Mouse (Mus musculus) neural tube, embryonic 15.5 days (tissue): ENCODE data around the gene Hsd11b2. TPM values are rescaled to one million over a fixed set of nuclear protein-coding genes. Genes with fewer than 3 reads are reported as not detected.
A peak's percentile ranks its signal among the peaks of the same experiment; 100 is the strongest.

ENCODE experiments used
- ATAC-seq: fragments of 200-750 bp; cut with Nextera tagmentation; 2 replicates; pipeline ENCODE4 v1.8.0; 2017; ENCODE audit warnings: mild to moderate bottlenecking, moderate TSS enrichment, moderate library complexity; ENCODE audit not compliant: low FRiP score
- H3K27ac ChIP-seq: fragments of 300-500 bp; sonication (generic); replicated peaks from 2 replicates; pipeline ENCODE4 v1.5.1; 2015; ENCODE audit warnings: mild to moderate bottlenecking, inconsistent platforms
- H3K27me3 ChIP-seq: fragments of 300-500 bp; sonication (generic); replicated peaks from 2 replicates; pipeline ENCODE4 v1.6.1; 2015; ENCODE audit warnings: inconsistent platforms
- H3K36me3 ChIP-seq: fragments of 300-500 bp; sonication (generic); 2 replicates; pipeline ENCODE4 v1.6.1; 2015; ENCODE audit warnings: inconsistent platforms
- H3K4me1 ChIP-seq: fragments of 300-500 bp; sonication (generic); 2 replicates; pipeline ENCODE4 v1.6.1; 2015; ENCODE audit warnings: inconsistent platforms
- H3K4me2 ChIP-seq: fragments of 300-500 bp; sonication (generic); 2 replicates; pipeline ENCODE4 v1.6.1; 2015; ENCODE audit warnings: inconsistent platforms, mild to moderate bottlenecking, moderate library complexity
- H3K4me3 ChIP-seq: fragments of 300-500 bp; sonication (generic); replicated peaks from 2 replicates; pipeline ENCODE4 v1.5.1; 2015; ENCODE audit warnings: mild to moderate bottlenecking, inconsistent platforms
- H3K9ac ChIP-seq: fragments of 300-500 bp; sonication (generic); replicated peaks from 2 replicates; pipeline ENCODE4 v1.6.1; 2015; ENCODE audit warnings: mild to moderate bottlenecking, inconsistent platforms
- H3K9me3 ChIP-seq: fragments of 300-500 bp; sonication (generic); replicated peaks from 2 replicates; pipeline ENCODE4 v1.6.1; 2016; ENCODE audit warnings: inconsistent platforms
- WGBS: fragments of 180-500 bp; shearing (Covaris S2); methylation state at CpG from one replicate; pipeline ENCODE4 v1.1.7; 2015; ENCODE audit warnings: mixed read lengths; 5-methylcytosine and 5-hydroxymethylcytosine counted together
- polyA plus RNA-seq: library from polyadenylated mRNA; unstranded; fragments of >200 nt; fragmentation: Nextera tagmentation; extraction: Ambion mirVana; gene quantifications from 2 replicates; pipeline ENCODE4 v1.2.1, GENCODE M21; 2015

Gene Hsd11b2
- polyA plus RNA-seq, result 1.0 and 1.1 TPM in 2 replicates

DNA sequence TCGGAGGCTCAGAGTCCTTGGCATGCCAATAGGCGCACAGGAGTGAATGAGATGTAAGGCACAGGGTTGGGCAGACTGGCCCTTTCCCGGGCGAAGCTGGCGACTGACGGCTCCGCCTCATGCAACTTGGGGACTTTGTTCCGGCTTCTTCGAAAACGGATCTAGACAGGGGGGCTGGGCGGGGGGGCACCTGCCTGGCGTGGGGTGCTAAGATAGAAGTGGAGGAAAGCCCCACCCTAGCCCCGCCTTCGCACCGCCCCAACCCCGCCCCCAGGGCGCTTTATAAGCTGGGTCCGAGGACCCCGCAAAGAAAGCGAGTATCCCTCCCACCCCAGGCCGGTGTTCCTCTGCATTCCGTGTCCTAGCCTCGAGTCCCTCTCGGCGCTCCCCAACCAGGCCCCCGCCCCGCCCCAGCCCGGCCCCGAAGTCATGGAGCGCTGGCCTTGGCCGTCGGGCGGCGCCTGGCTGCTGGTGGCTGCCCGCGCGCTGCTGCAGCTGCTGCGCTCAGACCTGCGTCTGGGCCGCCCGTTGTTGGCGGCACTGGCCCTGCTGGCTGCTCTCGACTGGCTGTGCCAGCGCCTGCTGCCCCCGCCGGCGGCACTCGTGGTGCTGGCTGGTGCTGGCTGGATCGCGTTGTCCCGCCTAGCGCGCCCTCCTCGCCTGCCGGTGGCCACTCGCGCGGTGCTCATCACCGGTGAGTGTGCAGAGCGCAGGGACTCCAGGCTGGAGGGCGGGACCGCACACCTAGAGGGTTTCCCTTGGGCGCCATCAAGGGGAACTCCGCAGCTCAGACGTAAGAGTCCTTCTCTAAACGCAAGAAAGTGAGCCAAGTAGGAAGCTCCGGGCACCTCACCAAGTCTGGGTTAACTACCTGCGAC, at the start of gene Hsd11b2:
Hsd11b2 (plus strand) TSS at position 320 of the 878 bp plus-strand sequence.
- peaks cover 8% of the 10 kb centered on the region for H3K36me3 ChIP-seq
- H3K9ac ChIP-seq, result peak within 1 kb of the TSS; percentile 53
- H3K9me3 ChIP-seq, result no peaks in the 10 kb centered on the region
- ATAC-seq, result peak; percentile 51
- H3K27me3 ChIP-seq, result peaks cover 22% of the 10 kb centered on the region
- WGBS, result under 1% methylated on average over 59 of the region's 68 CpGs
- H3K4me3 ChIP-seq, result peak within 1 kb of the TSS; percentile 51
- peaks cover 35% of the 10 kb centered on the region for H3K4me1 ChIP-seq
- peak within 1 kb of the TSS; percentile 97 for H3K4me2 ChIP-seq
- 0 out of 2 replicates have a peak within 1 kb of the TSS, but pooled peaks have one; percentile 23 for H3K27ac ChIP-seq

DNA sequence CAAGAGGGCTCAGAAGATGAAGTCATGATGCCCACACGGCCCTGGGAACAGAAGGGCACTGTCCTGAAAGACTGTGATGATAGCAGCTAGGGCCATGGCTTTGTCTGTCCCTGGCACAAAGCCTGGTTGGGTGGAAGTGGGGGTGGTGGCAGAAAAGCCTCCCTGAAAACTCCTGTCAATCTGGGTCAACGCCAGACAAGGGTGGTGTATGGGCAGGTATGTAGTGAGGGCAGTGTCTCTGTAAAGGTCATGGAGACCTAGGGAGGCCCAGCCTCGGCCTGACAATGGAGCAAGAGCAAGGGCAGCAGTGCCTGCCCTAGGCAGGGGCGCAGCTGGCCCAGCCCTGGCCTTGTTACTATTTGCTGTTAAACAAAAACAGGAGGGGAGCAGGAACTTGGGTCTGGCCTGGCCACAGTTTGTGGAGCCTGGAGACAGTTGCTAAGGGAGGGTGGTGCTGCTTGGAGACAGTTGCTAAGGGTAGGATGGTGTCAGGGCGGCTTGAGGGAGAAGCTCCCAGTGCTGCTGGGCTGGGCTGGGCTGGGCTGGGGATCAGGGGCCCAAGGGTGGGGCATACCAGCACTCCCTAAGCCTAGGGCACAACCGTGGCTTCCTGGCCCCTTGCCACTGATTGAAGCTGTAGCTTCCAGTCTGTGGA, 49.4 kb upstream of the Hsd11b2 start:
- peaks cover 8% of the 10 kb centered on the region; the same call in 1 of the 2 replicates for H3K36me3 ChIP-seq
- peak; percentile 17; the same call in 1 of the 2 replicates for ATAC-seq
- H3K9me3 ChIP-seq, result no peaks in the 10 kb centered on the region
- H3K4me3 ChIP-seq, result peak overlapping the region; percentile 45
- 19% methylated on average over 6 of the region's 6 CpGs for WGBS
- peak overlapping the region; percentile 68 for H3K4me2 ChIP-seq
- peaks cover 5% of the 10 kb centered on the region; the same call in 1 of the 2 replicates for H3K27me3 ChIP-seq
- peaks cover 64% of the 10 kb centered on the region for H3K4me1 ChIP-seq
- peak overlapping the region; percentile 78 for H3K27ac ChIP-seq
- H3K9ac ChIP-seq, result no peak overlapping the region; the same call in 1 of the 2 replicates

- 67% methylated on average over 5 of the region's 5 CpGs for WGBS
- H3K36me3 ChIP-seq, result peaks cover 8% of the 10 kb centered on the region; the same call in 1 of the 2 replicates
- peaks cover 67% of the 10 kb centered on the region for H3K4me1 ChIP-seq
- H3K27ac ChIP-seq, result peak overlapping the region; percentile 78
- H3K9me3 ChIP-seq, result no peaks in the 10 kb centered on the region
- H3K4me3 ChIP-seq, result peak overlapping the region; percentile 45
- ATAC-seq, result no peak
- peaks cover 5% of the 10 kb centered on the region; the same call in 1 of the 2 replicates for H3K27me3 ChIP-seq
- H3K4me2 ChIP-seq, result peak overlapping the region; percentile 68
- no peak overlapping the region; the same call in 1 of the 2 replicates for H3K9ac ChIP-seq
These were observed 48.7 kb upstream of the Hsd11b2 start for GRCm38 (mm10) chr8:105469816-105470215.

DNA sequence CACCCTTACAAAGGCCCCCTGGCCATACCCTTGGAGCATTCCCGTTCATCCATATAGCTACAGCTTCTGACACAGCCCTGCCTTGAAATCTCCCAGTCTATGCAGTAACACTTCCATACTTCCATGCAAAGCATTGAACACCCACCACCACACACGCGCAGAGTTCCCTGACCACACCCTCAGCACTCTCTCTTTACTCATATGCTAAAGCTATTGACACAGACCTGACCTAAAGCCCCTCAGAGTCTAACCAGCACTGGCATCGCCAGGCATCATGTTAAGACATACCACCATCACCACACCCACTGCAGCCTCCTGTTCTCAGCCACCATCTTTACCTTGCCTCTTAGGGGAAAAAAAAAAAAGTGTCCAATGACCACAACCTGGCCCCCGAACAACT, 48.3 kb upstream of the Hsd11b2 start:
- no peak for ATAC-seq
- Histone ChIP-seq H3K9ac (peak overlapping the region; percentile 55), H3K36me3 (peaks cover 8% of the 10 kb centered on the region; the same call in 1 of the 2 replicates), H3K27me3 (peaks cover 5% of the 10 kb centered on the region; the same call in 1 of the 2 replicates), H3K4me1 (peaks cover 72% of the 10 kb centered on the region), H3K4me2 (peak overlapping the region; percentile 68), H3K9me3 (no peaks in the 10 kb centered on the region), H3K4me3 (peak overlapping the region; percentile 45), H3K27ac (peak overlapping the region; percentile 78)
- 49% methylated on average over 5 of the region's 5 CpGs for WGBS

- H3K9ac ChIP-seq, result peak overlapping the region; percentile 55
- peak overlapping the region; percentile 68 for H3K4me2 ChIP-seq
- H3K4me1 ChIP-seq, result peaks cover 76% of the 10 kb centered on the region
- no peaks in the 10 kb centered on the region for H3K9me3 ChIP-seq
- WGBS, result 14% methylated on average over 11 of the region's 11 CpGs
- ATAC-seq, result peak; percentile 76
- H3K4me3 ChIP-seq, result peak overlapping the region; percentile 45
- H3K27me3 ChIP-seq, result peaks cover 5% of the 10 kb centered on the region; the same call in 1 of the 2 replicates
- H3K36me3 ChIP-seq, result peaks cover 8% of the 10 kb centered on the region; the same call in 1 of the 2 replicates
- H3K27ac ChIP-seq, result peak overlapping the region; percentile 78
These were observed 47.8 kb upstream of the Hsd11b2 start for GRCm38 (mm10) chr8:105470681-105471313.

- peaks cover 4% of the 10 kb centered on the region; the same call in 1 of the 2 replicates for H3K36me3 ChIP-seq
- H3K4me1 ChIP-seq, result peaks cover 71% of the 10 kb centered on the region
- peak; percentile 89 for ATAC-seq
- H3K4me2 ChIP-seq, result peak within 1 kb of the TSS; percentile 68
- H3K27me3 ChIP-seq, result peaks cover 5% of the 10 kb centered on the region; the same call in 1 of the 2 replicates
- H3K4me3 ChIP-seq, result peak within 1 kb of the TSS; percentile 45
- peak within 1 kb of the TSS; percentile 55 for H3K9ac ChIP-seq
- WGBS, result 7% methylated on average over 25 of the region's 25 CpGs
- H3K9me3 ChIP-seq, result no peaks in the 10 kb centered on the region
- H3K27ac ChIP-seq, result peak within 1 kb of the TSS; percentile 78
These were observed 47.1 kb upstream of the Hsd11b2 start, which contains the start of gene Tppp3 for GRCm38 (mm10) chr8:105471314-105472015. TSS of gene Tppp3 (minus strand) at chr8:105471526.

DNA sequence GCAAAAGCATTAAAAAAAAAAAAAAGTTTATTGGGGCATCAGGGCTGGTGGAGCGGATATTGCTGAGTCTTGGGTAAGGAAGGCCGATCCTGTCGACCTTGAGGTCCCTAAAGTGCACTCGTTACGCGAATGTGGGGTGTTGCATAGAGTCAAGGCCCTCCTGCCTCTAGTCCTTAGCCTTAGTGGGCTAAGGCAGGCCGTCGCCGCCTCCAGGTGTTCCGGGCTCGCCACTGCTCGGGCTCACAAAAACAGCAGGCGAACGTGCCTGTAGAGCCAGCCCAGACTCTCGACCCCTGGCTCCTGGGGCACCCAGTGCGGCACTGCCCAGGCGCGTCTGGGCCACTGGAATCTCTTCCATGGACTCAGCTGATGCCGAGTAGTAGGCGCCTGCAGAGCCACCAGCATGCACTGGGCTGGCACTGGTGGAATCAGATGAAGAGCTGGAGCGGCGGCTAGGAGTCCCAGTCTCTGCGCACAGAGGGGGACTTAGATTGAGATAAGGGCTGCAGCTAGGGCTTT, 46.1 kb upstream of the Hsd11b2 start:
- H3K9ac ChIP-seq, result no peak overlapping the region
- no peak overlapping the region for H3K27ac ChIP-seq
- peaks cover 64% of the 10 kb centered on the region for H3K4me1 ChIP-seq
- peaks cover 5% of the 10 kb centered on the region; the same call in 1 of the 2 replicates for H3K27me3 ChIP-seq
- H3K9me3 ChIP-seq, result no peaks in the 10 kb centered on the region
- WGBS, result 26% methylated on average over 23 of the region's 23 CpGs
- H3K4me2 ChIP-seq, result no peak overlapping the region
- H3K36me3 ChIP-seq, result 0 out of 2 replicates have a peak, but pooled peaks cover 3% of the 10 kb centered on the region
- ATAC-seq, result no peak
- H3K4me3 ChIP-seq, result no peak overlapping the region

GRCm38 (mm10) chr8:105472983-105473382, 45.6 kb upstream of the Hsd11b2 start:
- H3K4me1 ChIP-seq, result peaks cover 61% of the 10 kb centered on the region
- H3K36me3 ChIP-seq, result no peaks in the 10 kb centered on the region
- no peak overlapping the region for H3K4me2 ChIP-seq
- no peak overlapping the region for H3K9ac ChIP-seq
- peaks cover 5% of the 10 kb centered on the region; the same call in 1 of the 2 replicates for H3K27me3 ChIP-seq
- ATAC-seq, result no peak
- 57% methylated on average over 9 of the region's 9 CpGs for WGBS
- H3K9me3 ChIP-seq, result no peaks in the 10 kb centered on the region
- no peak overlapping the region for H3K27ac ChIP-seq
- H3K4me3 ChIP-seq, result no peak overlapping the region

GRCm38 (mm10) chr8:105473816-105474606, 44.5 kb upstream of the Hsd11b2 start:
- WGBS, result 24% methylated on average over 17 of the region's 17 CpGs
- peak overlapping the region; percentile 24; the same call in 1 of the 2 replicates for H3K27ac ChIP-seq
- H3K4me2 ChIP-seq, result no peak overlapping the region

GRCm38 (mm10) chr8:105474680-105475079, 43.9 kb upstream of the Hsd11b2 start:
- Histone ChIP-seq H3K27ac (0 out of 2 replicates have a peak overlapping the region, but pooled peaks have one; percentile 24), H3K4me3 (no peak overlapping the region), H3K9me3 (no peaks in the 10 kb centered on the region), H3K4me1 (peaks cover 52% of the 10 kb centered on the region), H3K36me3 (no peaks in the 10 kb centered on the region; the same call in 1 of the 2 replicates), H3K27me3 (peaks cover 5% of the 10 kb centered on the region; the same call in 1 of the 2 replicates), H3K4me2 (no peak overlapping the region), H3K9ac (no peak overlapping the region)
- ATAC-seq, result no peak
- 49% methylated on average over 5 of the region's 5 CpGs for WGBS

More at GRCm38 (mm10) chr8:105473816-105474606, 44.5 kb upstream of the Hsd11b2 start:
- Histone ChIP-seq H3K4me3 (no peak overlapping the region), H3K36me3 (no peaks in the 10 kb centered on the region; the same call in 1 of the 2 replicates), H3K9me3 (no peaks in the 10 kb centered on the region), H3K4me1 (peaks cover 58% of the 10 kb centered on the region), H3K9ac (no peak overlapping the region), H3K27me3 (peaks cover 5% of the 10 kb centered on the region; the same call in 1 of the 2 replicates)
- ATAC-seq, result no peak
